Mouse (Mus musculus) liver, embryonic 16.5 days (tissue): Measurements from ENCODE around the gene Cpne6. TPM values are rescaled to one million over a fixed set of nuclear protein-coding genes. Genes with fewer than 3 reads are reported as not detected.

Source experiments
- ATAC-seq: fragments of 200-750 bp; cut with Nextera tagmentation; 2 replicates; pipeline ENCODE4 v1.8.0; 2017; ENCODE audit warnings: low read depth, mild to moderate bottlenecking, moderate number of reproducible peaks, moderate library complexity
- H3K27ac ChIP-seq: fragments of 300-500 bp; sonication (generic); 2 replicates; pipeline ENCODE4 v1.5.1; 2014; ENCODE audit warnings: mild to moderate bottlenecking, low read length
- H3K27me3 ChIP-seq: fragments of 300-500 bp; sonication (generic); 2 replicates; pipeline ENCODE4 v1.6.1; 2014; ENCODE audit warnings: low read depth, low read length, mixed read lengths; ENCODE audit not compliant: control insufficient read depth, insufficient read depth
- H3K36me3 ChIP-seq: fragments of 300-500 bp; sonication (generic); 2 replicates; pipeline ENCODE4 v1.6.1; 2014; ENCODE audit warnings: mild to moderate bottlenecking; ENCODE audit not compliant: control insufficient read depth, insufficient read depth
- H3K4me1 ChIP-seq: fragments of 300-500 bp; sonication (generic); 2 replicates; pipeline ENCODE4 v1.6.1; 2014; ENCODE audit warnings: low read depth, low read length, mixed read lengths; ENCODE audit not compliant: control insufficient read depth
- H3K4me2 ChIP-seq: fragments of 300-500 bp; sonication (generic); 2 replicates; pipeline ENCODE4 v1.6.1; 2014; ENCODE audit warnings: low read depth, low read length, mixed read lengths
- H3K4me3 ChIP-seq: fragments of 300-500 bp; sonication (generic); 2 replicates; pipeline ENCODE4 v1.5.1; 2014; ENCODE audit warnings: low read depth, mild to moderate bottlenecking, low read length
- H3K9ac ChIP-seq: fragments of 300-500 bp; sonication (generic); 2 replicates; pipeline ENCODE4 v1.6.1; 2014; ENCODE audit warnings: low read depth, low read length
- H3K9me3 ChIP-seq: fragments of 300-500 bp; sonication (generic); replicated peaks from 2 replicates; pipeline ENCODE4 v1.6.1; 2016; ENCODE audit warnings: low read length; ENCODE audit not compliant: control insufficient read depth
- WGBS: fragments of 180-500 bp; shearing (Covaris S2); extraction: QIAGEN DNeasy Blood & Tissue Kit; methylation state at CpG from one replicate; pipeline ENCODE4 v1.1.7; 2014; ENCODE audit not compliant: insufficient replicate concordance; 5-methylcytosine and 5-hydroxymethylcytosine counted together
- polyA plus RNA-seq: library from polyadenylated mRNA; unstranded; fragments of >200 nt; fragmentation: Nextera tagmentation; extraction: Ambion mirVana; gene quantifications from 2 replicates; pipeline ENCODE4 v1.2.1, GENCODE M21; 2015

The Cpne6 gene
- not detected in 2 replicates for polyA plus RNA-seq

DNA sequence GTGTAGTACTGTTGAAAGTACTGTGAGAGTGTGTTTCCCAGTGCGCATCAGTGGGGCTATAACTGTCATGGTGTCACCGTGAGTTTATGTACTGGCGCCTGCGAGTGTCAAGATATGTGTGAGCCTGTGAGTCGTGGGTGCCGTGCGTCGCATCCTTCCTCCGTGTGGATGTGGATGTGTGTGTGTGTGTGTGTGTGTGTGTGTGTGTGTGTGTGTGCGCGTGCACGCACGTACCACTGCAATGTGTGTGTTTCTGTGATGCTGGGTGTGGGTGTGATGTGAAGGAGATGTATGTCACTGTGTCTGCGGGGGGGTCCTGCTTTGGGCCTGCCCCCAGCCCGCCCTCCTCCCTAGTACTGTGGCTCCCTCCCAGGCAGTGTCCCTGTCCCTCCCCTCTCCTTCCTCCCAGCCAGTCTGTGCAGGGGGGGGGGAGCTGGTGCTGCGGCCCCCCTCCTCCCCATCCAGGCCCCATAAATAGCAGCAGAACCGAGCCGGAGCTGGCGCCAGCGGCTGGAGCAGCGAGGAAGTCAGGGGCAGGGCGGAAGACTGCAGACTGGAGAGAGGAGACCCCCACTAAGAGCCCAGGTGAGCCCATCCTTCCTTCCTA, at the start of gene Cpne6:
Cpne6 (plus strand) TSS at position 321 of the 607 bp plus-strand sequence.
- Histone ChIP-seq H3K27me3 (peaks cover 22% of the 10 kb centered on the region), H3K9me3 (no peaks in the 10 kb centered on the region), H3K4me3 (no peak within 1 kb of the TSS), H3K36me3 (no peaks in the 10 kb centered on the region), H3K9ac (no peak within 1 kb of the TSS), H3K27ac (no peak within 1 kb of the TSS), H3K4me1 (no peaks in the 10 kb centered on the region; the same call in 1 of the 2 replicates), H3K4me2 (no peak within 1 kb of the TSS)
- 52% methylated on average over 21 of the region's 22 CpGs for WGBS
- no peak for ATAC-seq

DNA sequence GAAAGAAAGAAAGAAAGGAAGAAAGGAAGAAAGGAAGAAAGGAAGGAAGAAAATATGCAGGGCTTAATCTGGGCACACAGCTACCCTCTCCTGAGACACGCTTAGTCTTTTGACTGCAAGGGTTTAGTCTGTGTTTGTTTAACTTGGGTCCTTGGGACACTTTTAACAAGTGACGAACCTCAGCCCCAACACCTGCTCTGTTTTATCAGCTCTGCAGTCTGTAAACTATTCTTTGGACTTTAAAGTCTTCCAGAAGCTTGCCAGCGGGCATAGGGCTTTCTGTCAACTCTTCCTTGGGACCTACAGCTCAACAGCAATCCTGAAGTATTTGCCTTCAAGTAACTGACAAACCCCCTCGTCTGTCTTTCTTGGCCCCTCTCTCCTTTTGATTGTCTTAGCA, 48.5 kb upstream of the Cpne6 start:
- Histone ChIP-seq H3K27me3 (no peaks in the 10 kb centered on the region; the same call in 1 of the 2 replicates), H3K9ac (no peak overlapping the region), H3K36me3 (no peaks in the 10 kb centered on the region), H3K4me2 (no peak overlapping the region), H3K4me1 (no peaks in the 10 kb centered on the region), H3K4me3 (no peak overlapping the region), H3K9me3 (no peaks in the 10 kb centered on the region), H3K27ac (no peak overlapping the region)
- no peak for ATAC-seq
- 36% methylated on average over 4 of the region's 4 CpGs for WGBS

DNA sequence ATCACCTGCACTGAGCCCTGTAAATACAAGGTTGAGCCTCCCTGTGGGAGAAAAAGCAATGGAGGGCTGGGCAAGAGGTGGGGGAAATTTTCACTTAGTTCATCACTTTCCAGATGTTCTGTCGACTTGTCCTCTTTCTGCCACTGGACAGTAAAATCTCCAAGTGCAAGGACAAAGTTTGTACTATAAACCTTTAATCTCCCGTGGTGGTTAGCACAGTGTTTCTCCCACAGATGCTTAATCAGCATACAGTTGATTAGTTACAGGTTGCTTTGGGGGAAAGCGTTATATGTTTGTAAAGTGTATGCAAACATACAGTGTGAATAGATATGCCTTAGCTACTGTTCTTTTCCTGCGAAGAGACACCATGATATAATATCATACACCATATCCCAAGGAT, 43.8 kb upstream of the Cpne6 start:
- H3K4me2 ChIP-seq = no peak overlapping the region
- H3K4me3 ChIP-seq = no peak overlapping the region
- no peak overlapping the region for H3K27ac ChIP-seq
- no peak overlapping the region for H3K9ac ChIP-seq
- no peak for ATAC-seq
- WGBS = 55% methylated on average over 4 of the region's 4 CpGs
- no peaks in the 10 kb centered on the region for H3K36me3 ChIP-seq
- H3K4me1 ChIP-seq = peaks cover 8% of the 10 kb centered on the region; the same call in 1 of the 2 replicates
- no peaks in the 10 kb centered on the region for H3K27me3 ChIP-seq
- H3K9me3 ChIP-seq = no peaks in the 10 kb centered on the region

DNA sequence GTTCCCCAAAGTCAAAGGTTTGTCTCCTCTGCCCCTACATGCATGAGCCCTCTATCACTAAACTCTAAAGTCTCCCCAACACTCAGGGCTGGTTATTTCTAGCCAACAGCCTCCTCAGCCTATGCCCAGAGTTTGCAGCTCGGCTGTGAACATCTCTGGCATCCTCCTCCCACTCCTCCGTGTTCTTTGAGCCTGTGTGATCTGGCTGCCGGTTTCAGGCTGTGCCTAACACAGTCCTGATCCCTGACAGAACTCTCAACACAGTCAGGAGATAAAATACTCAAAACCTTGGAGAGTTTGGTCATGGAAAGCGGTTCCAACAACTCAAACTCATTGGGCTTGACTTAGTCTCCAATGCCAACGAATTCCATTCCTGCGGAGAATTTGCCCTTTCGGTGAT, 43.1 kb upstream of the Cpne6 start:
- Histone ChIP-seq H3K4me3 (no peak overlapping the region), H3K4me2 (no peak overlapping the region), H3K9ac (no peak overlapping the region), H3K4me1 (peaks cover 8% of the 10 kb centered on the region; the same call in 1 of the 2 replicates), H3K36me3 (no peaks in the 10 kb centered on the region), H3K27me3 (no peaks in the 10 kb centered on the region), H3K9me3 (no peaks in the 10 kb centered on the region), H3K27ac (no peak overlapping the region)
- WGBS = 65% methylated on average over 7 of the region's 7 CpGs
- ATAC-seq = no peak

- ATAC-seq = peak; percentile 67; the same call in 1 of the 2 replicates
- H3K4me1 ChIP-seq = peaks cover 8% of the 10 kb centered on the region; the same call in 1 of the 2 replicates
- no peaks in the 10 kb centered on the region for H3K36me3 ChIP-seq
- no peak overlapping the region for H3K4me3 ChIP-seq
- no peak overlapping the region for H3K9ac ChIP-seq
- H3K9me3 ChIP-seq = no peaks in the 10 kb centered on the region
- H3K4me2 ChIP-seq = no peak overlapping the region
- H3K27me3 ChIP-seq = no peaks in the 10 kb centered on the region
- H3K27ac ChIP-seq = peak overlapping the region; percentile 13; the same call in 1 of the 2 replicates
- WGBS = 45% methylated on average over 2 of the region's 2 CpGs
Measured at GRCm38 (mm10) chr14:55468301-55468741, 41.9 kb upstream of the Cpne6 start.

DNA sequence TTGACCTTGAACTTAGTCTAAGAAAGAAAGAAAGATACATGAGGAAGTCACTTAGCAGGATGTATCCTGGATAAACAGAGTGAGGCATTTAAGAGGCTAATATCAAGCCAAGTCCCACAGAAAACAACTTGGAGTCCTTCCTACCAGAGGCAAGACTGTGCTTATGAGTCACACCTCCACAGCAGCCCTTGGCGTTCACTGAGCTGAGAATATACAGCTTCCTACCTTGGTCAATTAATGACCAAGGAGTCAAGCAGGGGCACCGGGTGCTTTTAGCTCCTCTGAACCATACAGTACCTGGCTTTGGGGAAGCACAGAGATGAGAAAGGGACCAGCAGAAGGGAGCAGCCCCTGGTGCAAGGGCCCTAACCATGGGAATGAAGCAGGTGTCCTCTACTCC, 41.2 kb upstream of the Cpne6 start:
- 0 out of 2 replicates have a peak, but pooled peaks have one; percentile 24 for ATAC-seq

GRCm38 (mm10) chr14:55469821-55470220, 40.4 kb upstream of the Cpne6 start:
- ATAC-seq = no peak; the same call in 1 of the 2 replicates
- H3K9me3 ChIP-seq = no peaks in the 10 kb centered on the region
- no peaks in the 10 kb centered on the region for H3K27me3 ChIP-seq
- WGBS = 63% methylated on average over 6 of the region's 6 CpGs
- no peak overlapping the region for H3K27ac ChIP-seq
- no peak overlapping the region for H3K4me2 ChIP-seq
- no peak overlapping the region for H3K9ac ChIP-seq
- peaks cover 8% of the 10 kb centered on the region; the same call in 1 of the 2 replicates for H3K4me1 ChIP-seq
- H3K4me3 ChIP-seq = no peak overlapping the region
- H3K36me3 ChIP-seq = no peaks in the 10 kb centered on the region

More for the DNA sequence above, 41.2 kb upstream of the Cpne6 start:
- no peaks in the 10 kb centered on the region for H3K27me3 ChIP-seq
- H3K4me3 ChIP-seq = no peak overlapping the region
- peaks cover 8% of the 10 kb centered on the region; the same call in 1 of the 2 replicates for H3K4me1 ChIP-seq
- WGBS = 41% methylated on average over 2 of the region's 2 CpGs
- no peak overlapping the region for H3K4me2 ChIP-seq
- H3K9ac ChIP-seq = no peak overlapping the region
- H3K36me3 ChIP-seq = no peaks in the 10 kb centered on the region
- no peak overlapping the region for H3K27ac ChIP-seq
- no peaks in the 10 kb centered on the region for H3K9me3 ChIP-seq

DNA sequence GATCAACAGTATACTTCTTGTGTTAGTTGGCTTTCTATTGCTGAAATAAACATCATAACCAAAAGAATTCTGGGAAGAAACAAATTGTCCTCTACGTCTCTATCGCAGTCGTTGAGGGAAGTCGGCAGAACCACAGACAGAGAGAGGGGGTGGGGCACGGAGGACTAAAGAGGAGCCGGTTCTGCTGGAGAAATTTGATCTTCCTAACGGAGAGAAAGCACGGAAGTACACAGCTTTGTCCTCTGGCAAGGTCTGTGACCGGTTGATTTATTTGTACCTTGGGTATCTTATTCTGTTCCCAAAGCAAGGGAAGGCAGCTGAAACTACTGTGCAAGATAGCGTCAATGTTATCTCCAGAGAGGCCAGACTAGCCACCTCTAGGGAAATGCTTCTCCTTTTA, 39.4 kb upstream of the Cpne6 start:
- no peaks in the 10 kb centered on the region for H3K36me3 ChIP-seq
- no peak for ATAC-seq
- no peak overlapping the region for H3K4me3 ChIP-seq
- no peak overlapping the region for H3K27ac ChIP-seq
- H3K27me3 ChIP-seq = no peaks in the 10 kb centered on the region
- no peak overlapping the region for H3K4me2 ChIP-seq
- no peaks in the 10 kb centered on the region for H3K9me3 ChIP-seq
- WGBS = 6% methylated on average over 10 of the region's 10 CpGs
- H3K9ac ChIP-seq = no peak overlapping the region
- peaks cover 12% of the 10 kb centered on the region for H3K4me1 ChIP-seq

DNA sequence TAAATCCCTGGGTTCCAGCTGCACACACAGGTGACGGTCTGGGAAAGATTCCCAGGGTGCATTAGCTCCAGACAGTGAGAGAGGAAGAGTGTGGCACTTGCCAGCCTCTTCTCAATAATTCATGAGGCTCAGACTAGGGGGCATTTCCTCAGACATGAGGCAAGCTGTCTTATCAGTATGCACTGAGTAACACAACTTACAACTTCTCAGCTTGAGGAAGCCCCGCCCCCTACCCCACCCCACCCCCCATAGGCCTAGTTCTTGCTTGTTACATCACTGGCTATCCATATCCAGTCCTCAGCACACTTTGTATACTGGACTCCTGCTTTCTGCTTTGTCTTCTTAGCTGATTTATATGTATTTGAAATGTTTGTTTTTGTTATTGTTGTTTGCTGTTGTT, 34.6 kb upstream of the Cpne6 start:
- Histone ChIP-seq H3K36me3 (no peaks in the 10 kb centered on the region), H3K4me2 (no peak overlapping the region), H3K27me3 (no peaks in the 10 kb centered on the region), H3K4me1 (peaks cover 47% of the 10 kb centered on the region), H3K4me3 (no peak overlapping the region), H3K9ac (no peak overlapping the region), H3K27ac (no peak overlapping the region), H3K9me3 (no peaks in the 10 kb centered on the region)
- 19% methylated on average over 2 of the region's 2 CpGs for WGBS
- no peak for ATAC-seq
